Mouse (Mus musculus) hindbrain, embryonic 12.5 days (tissue): Measurements from ENCODE around the gene Xlr4c. TPM values are rescaled to one million over a fixed set of nuclear protein-coding genes. Genes with fewer than 3 reads are reported as not detected.
A peak's percentile ranks its signal among the peaks of the same experiment; 100 is the strongest.
"Not testable (repeated sequence)": the region's sequence is repeated elsewhere in the genome, so short reads cannot be mapped to it uniquely, and the experiment has no call there.

Experiments
- ATAC-seq: fragments of 200-750 bp; cut with Nextera tagmentation; 2 replicates; pipeline ENCODE4 v1.8.0; 2017; ENCODE audit warnings: moderate TSS enrichment; ENCODE audit not compliant: low FRiP score
- H3K27ac ChIP-seq: fragments of 300-500 bp; sonication (generic); 2 replicates; pipeline ENCODE4 v1.5.1; 2016; ENCODE audit warnings: mild to moderate bottlenecking
- H3K27me3 ChIP-seq: fragments of 300-500 bp; sonication (generic); 2 replicates; pipeline ENCODE4 v1.6.1; 2016; ENCODE audit warnings: mild to moderate bottlenecking
- H3K36me3 ChIP-seq: fragments of 300-500 bp; sonication (generic); 2 replicates; pipeline ENCODE4 v1.6.1; 2016; ENCODE audit warnings: mild to moderate bottlenecking
- H3K4me1 ChIP-seq: fragments of 300-500 bp; sonication (generic); 2 replicates; pipeline ENCODE4 v1.6.1; 2016
- H3K4me2 ChIP-seq: fragments of 300-500 bp; sonication (generic); replicated peaks from 2 replicates; pipeline ENCODE4 v1.6.1; 2016; ENCODE audit warnings: mild to moderate bottlenecking
- H3K4me3 ChIP-seq: fragments of 300-500 bp; sonication (generic); 2 replicates; pipeline ENCODE4 v1.5.1; 2016; ENCODE audit warnings: mild to moderate bottlenecking
- H3K9ac ChIP-seq: fragments of 300-500 bp; sonication (generic); 2 replicates; pipeline ENCODE4 v1.6.1; 2016; ENCODE audit warnings: mild to moderate bottlenecking, moderate library complexity
- H3K9me3 ChIP-seq: fragments of 300-500 bp; sonication (generic); replicated peaks from 2 replicates; pipeline ENCODE4 v1.6.1; 2016; ENCODE audit warnings: mild to moderate bottlenecking
- WGBS: fragments of 180-500 bp; shearing (Covaris S2); methylation state at CpG from one replicate; pipeline ENCODE4 v1.1.7; 2016; 5-methylcytosine and 5-hydroxymethylcytosine counted together
- polyA plus RNA-seq: library from polyadenylated mRNA; unstranded; fragments of >200 nt; fragmentation: Nextera tagmentation; extraction: Ambion mirVana; gene quantifications from 2 replicates; pipeline ENCODE4 v1.2.1, GENCODE M21; 2016

The Xlr4c gene
- polyA plus RNA-seq, result 0.81 TPM in 1 of 2 replicates, not detected in the other

- 91% methylated on average over 14 of the region's 14 CpGs for WGBS
- not testable (repeated sequence) for ATAC-seq, H3K27ac ChIP-seq, H3K9ac ChIP-seq, H3K36me3 ChIP-seq, H3K4me3 ChIP-seq, H3K4me1 ChIP-seq, H3K9me3 ChIP-seq, H3K27me3 ChIP-seq, H3K4me2 ChIP-seq
Measured at GRCm38 (mm10) chrX:73242821-73243325, at the start of gene Xlr4c. Gene Xlr4c (minus strand): TSS chrX:73243130.

- H3K36me3 ChIP-seq, H3K9ac ChIP-seq, H3K9me3 ChIP-seq, H3K4me2 ChIP-seq, H3K27ac ChIP-seq, H3K4me3 ChIP-seq, ATAC-seq, H3K4me1 ChIP-seq, H3K27me3 ChIP-seq: not testable (repeated sequence)
- 92% methylated on average over 14 of the region's 14 CpGs for WGBS
Measured at GRCm38 (mm10) chrX:73265270-73265669, 22.3 kb upstream of the Xlr4c start, which contains the start of gene Xlr3c. Gene Xlr3c (minus strand): TSS chrX:73265390.

GRCm38 (mm10) chrX:73262428-73262827, 19.5 kb upstream of the Xlr4c start:
- WGBS, result 92% methylated on average over 1 of the region's 2 CpGs
- not testable (repeated sequence) for H3K4me1 ChIP-seq, H3K4me2 ChIP-seq, H3K27ac ChIP-seq, H3K9ac ChIP-seq, ATAC-seq, H3K27me3 ChIP-seq, H3K9me3 ChIP-seq, H3K4me3 ChIP-seq, H3K36me3 ChIP-seq

GRCm38 (mm10) chrX:73229288-73229687, 13.6 kb downstream of the Xlr4c start:
- Histone ChIP-seq H3K27me3 (peaks cover 11% of the 10 kb centered on the region; the same call in 1 of the 2 replicates), H3K9ac (peak overlapping the region; percentile 72), H3K36me3 (no peaks in the 10 kb centered on the region), H3K27ac (peak overlapping the region; percentile 92), H3K9me3 (no peaks in the 10 kb centered on the region), H3K4me1 (no peaks in the 10 kb centered on the region), H3K4me3 (peak overlapping the region; percentile 62), H3K4me2 (peak overlapping the region; percentile 71)
- no peak for ATAC-seq
- WGBS, result 43% methylated on average over 3 of the region's 3 CpGs

GRCm38 (mm10) chrX:73228606-73229214, 14.2 kb downstream of the Xlr4c start:
- Histone ChIP-seq H3K9ac (peak overlapping the region; percentile 72), H3K9me3 (no peaks in the 10 kb centered on the region), H3K27ac (peak overlapping the region; percentile 92), H3K36me3 (no peaks in the 10 kb centered on the region), H3K4me3 (peak overlapping the region; percentile 62), H3K4me1 (no peaks in the 10 kb centered on the region), H3K4me2 (peak overlapping the region; percentile 71), H3K27me3 (peaks cover 11% of the 10 kb centered on the region; the same call in 1 of the 2 replicates)
- 24% methylated on average over 47 of the region's 51 CpGs for WGBS
- peak; percentile 64 for ATAC-seq

GRCm38 (mm10) chrX:73227914-73228605, 14.9 kb downstream of the Xlr4c start, which contains the start of gene F8a:
Gene F8a (plus strand): TSS chrX:73228291.
- Histone ChIP-seq H3K4me3 (peak within 1 kb of the TSS; percentile 62), H3K4me1 (no peaks in the 10 kb centered on the region), H3K27me3 (peaks cover 11% of the 10 kb centered on the region; the same call in 1 of the 2 replicates), H3K4me2 (peak within 1 kb of the TSS; percentile 71), H3K36me3 (no peaks in the 10 kb centered on the region), H3K9me3 (no peaks in the 10 kb centered on the region), H3K27ac (peak within 1 kb of the TSS; percentile 92), H3K9ac (peak within 1 kb of the TSS; percentile 72)
- ATAC-seq, result peak; percentile 97
- 21% methylated on average over 39 of the region's 39 CpGs for WGBS

GRCm38 (mm10) chrX:73225365-73225764, 17.6 kb downstream of the Xlr4c start:
- no peak overlapping the region for H3K4me2 ChIP-seq
- H3K9ac ChIP-seq, result no peak overlapping the region
- H3K4me3 ChIP-seq, result no peak overlapping the region
- H3K9me3 ChIP-seq, result no peaks in the 10 kb centered on the region
- H3K36me3 ChIP-seq, result no peaks in the 10 kb centered on the region
- no peak overlapping the region for H3K27ac ChIP-seq
- 53% methylated on average over 1 of the region's 1 CpGs for WGBS
- ATAC-seq, result no peak
- peaks cover 11% of the 10 kb centered on the region; the same call in 1 of the 2 replicates for H3K27me3 ChIP-seq
- no peaks in the 10 kb centered on the region for H3K4me1 ChIP-seq

- not testable (repeated sequence) for ATAC-seq
- WGBS, result 79% methylated on average over 19 of the region's 19 CpGs
Measured at GRCm38 (mm10) chrX:73213819-73214564, 28.9 kb downstream of the Xlr4c start, which contains the start of gene Xlr4b. Gene Xlr4b (plus strand): TSS chrX:73214333.

GRCm38 (mm10) chrX:73191934-73192333, 51.0 kb downstream of the Xlr4c start, which contains the start of gene Xlr3b:
Gene Xlr3b (plus strand): TSS chrX:73192207.
- not testable (repeated sequence) for H3K27ac ChIP-seq, H3K9ac ChIP-seq, H3K4me3 ChIP-seq, ATAC-seq, H3K4me1 ChIP-seq, H3K36me3 ChIP-seq, H3K4me2 ChIP-seq, H3K27me3 ChIP-seq, H3K9me3 ChIP-seq
- 72% methylated on average over 11 of the region's 12 CpGs for WGBS

More at GRCm38 (mm10) chrX:73213819-73214564, 28.9 kb downstream of the Xlr4c start, which contains the start of gene Xlr4b:
- not testable (repeated sequence) for H3K27me3 ChIP-seq, H3K27ac ChIP-seq, H3K9ac ChIP-seq, H3K4me1 ChIP-seq, H3K9me3 ChIP-seq, H3K4me3 ChIP-seq, H3K36me3 ChIP-seq, H3K4me2 ChIP-seq

Other genes starting within 250 kb of the Xlr4c start
- 0.09 TPM in 1 of 2 replicates, not detected in the other for gene Pnma5, start 206.0 kb downstream of the Xlr4c start, polyA plus RNA-seq
- gene Pnma3, start 178.3 kb downstream of the Xlr4c start, polyA plus RNA-seq, result 1.1 TPM in 2 replicates
- gene Xlr4a, start 160.7 kb downstream of the Xlr4c start, polyA plus RNA-seq, result 0.97 and 1.0 TPM in 2 replicates
- gene Xlr3a, start 146.0 kb downstream of the Xlr4c start, polyA plus RNA-seq, result 4.2 and 6.4 TPM in 2 replicates
- 0.45 TPM in 1 of 2 replicates, not detected in the other for gene Gm14685, start 126.1 kb downstream of the Xlr4c start, polyA plus RNA-seq
- not detected in 2 replicates for gene Xlr5b, start 94.3 kb downstream of the Xlr4c start, polyA plus RNA-seq
- gene DXBay18, start 93.7 kb downstream of the Xlr4c start, polyA plus RNA-seq, result 0.15 and 0.51 TPM in 2 replicates
- gene Spin2d, start 66.1 kb downstream of the Xlr4c start, polyA plus RNA-seq, result not detected in 2 replicates
- 18.8 and 20.3 TPM in 2 replicates for gene Xlr3b, start 50.9 kb downstream of the Xlr4c start, polyA plus RNA-seq
- 0.63 and 1.2 TPM in 2 replicates for gene Xlr4b, start 28.8 kb downstream of the Xlr4c start, polyA plus RNA-seq
- gene F8a, start 14.8 kb downstream of the Xlr4c start, polyA plus RNA-seq, result 25.0 and 26.1 TPM in 2 replicates
- 0.35 and 0.43 TPM in 2 replicates for gene Xlr3c, start 22.3 kb upstream of the Xlr4c start, polyA plus RNA-seq
- not detected in 2 replicates for gene Xlr5a, start 49.8 kb upstream of the Xlr4c start, polyA plus RNA-seq
- not detected in 2 replicates for gene Xlr5c, start 49.8 kb upstream of the Xlr4c start, polyA plus RNA-seq
- not detected in 2 replicates for gene Gm45015, start 93.7 kb upstream of the Xlr4c start, polyA plus RNA-seq
- 19.0 and 20.7 TPM in 2 replicates for gene Zfp275, start 99.5 kb upstream of the Xlr4c start, polyA plus RNA-seq
- gene Gm18336, start 155.6 kb upstream of the Xlr4c start, polyA plus RNA-seq, result not detected in 2 replicates
- gene Zfp92, start 168.0 kb upstream of the Xlr4c start, polyA plus RNA-seq, result 0.14 and 0.23 TPM in 2 replicates
- gene Trex2, start 192.2 kb upstream of the Xlr4c start, polyA plus RNA-seq, result not detected in 2 replicates
- 65.1 and 69.3 TPM in 2 replicates for gene Haus7, start 215.9 kb upstream of the Xlr4c start, polyA plus RNA-seq
- gene Bgn, start 240.5 kb upstream of the Xlr4c start, polyA plus RNA-seq, result 43.9 and 49.2 TPM in 2 replicates